Mouse (Mus musculus): ENCODE data around the gene Sys1.

- no peak for TF ChIP-seq CTCF (conservative IDR thresholded peaks at IDR 0.05; ENCODE audit: insufficient read depth, insufficient read length, low read depth, low read length)
- TF ChIP-seq POLR2A (IDR thresholded peaks at IDR 0.05; ENCODE audit: low read depth, low read length) = no peak
Observed at GRCm38 (mm10) chr2:164437710-164438109, 19.1 kb upstream of the Sys1 start.
